Mouse (Mus musculus) neural tube, embryonic 12.5 days (tissue): Measurements from ENCODE around the gene Zbtb24. TPM values are rescaled to one million over a fixed set of nuclear protein-coding genes. Genes with fewer than 3 reads are reported as not detected.
A peak's percentile ranks its signal among the peaks of the same experiment; 100 is the strongest.
"Not testable (repeated sequence)": the region's sequence is repeated elsewhere in the genome, so short reads cannot be mapped to it uniquely, and the experiment has no call there.

Source experiments
- ATAC-seq: fragments of 200-750 bp; cut with Nextera tagmentation; 2 replicates; pipeline ENCODE4 v1.8.0; 2017; ENCODE audit warnings: low read depth, mild to moderate bottlenecking, moderate TSS enrichment, moderate library complexity; ENCODE audit not compliant: low FRiP score
- H3K27ac ChIP-seq: fragments of 300-500 bp; sonication (generic); 2 replicates; pipeline ENCODE4 v1.5.1; 2016
- H3K27me3 ChIP-seq: fragments of 300-500 bp; sonication (generic); replicated peaks from 2 replicates; pipeline ENCODE4 v1.6.1; 2016; ENCODE audit warnings: mild to moderate bottlenecking
- H3K36me3 ChIP-seq: fragments of 300-500 bp; sonication (generic); 2 replicates; pipeline ENCODE4 v1.6.1; 2016; ENCODE audit warnings: mild to moderate bottlenecking
- H3K4me1 ChIP-seq: fragments of 300-500 bp; sonication (generic); 2 replicates; pipeline ENCODE4 v1.6.1; 2016
- H3K4me2 ChIP-seq: fragments of 300-500 bp; sonication (generic); replicated peaks from 2 replicates; pipeline ENCODE4 v1.6.1; 2016; ENCODE audit warnings: mild to moderate bottlenecking
- H3K4me3 ChIP-seq: fragments of 300-500 bp; sonication (generic); 2 replicates; pipeline ENCODE4 v1.5.1; 2016
- H3K9ac ChIP-seq: fragments of 300-500 bp; sonication (generic); 2 replicates; pipeline ENCODE4 v1.6.1; 2016; ENCODE audit warnings: mild to moderate bottlenecking
- H3K9me3 ChIP-seq: fragments of 300-500 bp; sonication (generic); 2 replicates; pipeline ENCODE4 v1.6.1; 2016; ENCODE audit warnings: mild to moderate bottlenecking
- WGBS: fragments of 180-500 bp; shearing (Covaris S2); methylation state at CpG from one replicate; pipeline ENCODE4 v1.1.7; 2016; 5-methylcytosine and 5-hydroxymethylcytosine counted together
- polyA plus RNA-seq: library from polyadenylated mRNA; unstranded; fragments of >200 nt; fragmentation: Nextera tagmentation; extraction: Ambion mirVana; gene quantifications from 2 replicates; pipeline ENCODE4 v1.2.1, GENCODE M21; 2016

Gene Zbtb24
- polyA plus RNA-seq, 1 experiment from 2014 or later: 22.4 TPM

GRCm38 (mm10) chr10:41486506-41487170 lies 36.5 kb downstream of the Zbtb24 start:
- H3K4me3 ChIP-seq: no peak overlapping the region
- H3K9me3 ChIP-seq: no peaks in the 10 kb centered on the region
- no peak for ATAC-seq
- no peak overlapping the region for H3K9ac ChIP-seq
- H3K27ac ChIP-seq: no peak overlapping the region
- no peak overlapping the region for H3K4me2 ChIP-seq
- H3K27me3 ChIP-seq: no peaks in the 10 kb centered on the region
- peaks cover 71% of the 10 kb centered on the region for H3K36me3 ChIP-seq
- peaks cover 26% of the 10 kb centered on the region for H3K4me1 ChIP-seq
- WGBS: 90% methylated on average over 14 of the region's 14 CpGs

DNA sequence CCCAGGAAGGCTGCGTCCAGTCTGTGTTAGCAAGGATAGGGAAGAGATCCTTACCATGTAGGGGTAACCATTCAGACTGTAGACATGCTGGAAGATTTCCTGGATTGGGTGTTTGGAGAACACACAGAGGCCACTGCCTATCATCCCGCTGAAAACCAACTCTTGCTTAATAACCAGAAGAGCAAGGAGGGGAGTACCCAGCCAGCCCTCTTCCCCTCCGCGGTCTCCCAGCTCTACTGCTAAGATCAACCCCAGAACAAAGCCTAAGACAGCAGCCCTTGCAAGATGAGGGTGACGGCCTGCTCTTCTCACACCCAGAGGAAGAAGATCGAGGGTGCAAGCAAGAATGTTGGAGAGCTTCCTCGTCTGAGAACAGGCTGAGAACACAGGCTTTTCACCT lies 38.7 kb downstream of the Zbtb24 start:
- no peak for ATAC-seq
- no peak overlapping the region for H3K27ac ChIP-seq

DNA sequence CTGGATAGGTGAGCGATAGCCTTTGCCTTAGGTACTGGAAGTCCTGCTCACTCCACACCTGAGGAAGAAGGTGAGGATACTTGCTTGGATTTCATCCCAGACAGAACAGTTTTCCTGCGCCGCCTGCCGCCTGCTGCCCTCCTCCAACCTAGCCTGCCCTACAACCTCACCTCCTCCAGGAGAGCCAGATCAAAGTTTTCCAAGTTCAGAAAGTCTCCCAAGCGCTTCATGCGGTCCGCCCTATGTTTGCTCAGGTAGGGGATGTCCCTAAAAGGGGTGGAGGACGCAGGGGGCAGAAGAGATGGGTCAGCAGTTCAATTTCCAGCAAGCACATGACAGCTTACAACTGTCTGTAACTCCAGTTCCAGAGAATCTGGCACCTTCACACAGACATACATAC lies 39.1 kb downstream of the Zbtb24 start:
- H3K4me3 ChIP-seq: peak overlapping the region; percentile 60
- H3K36me3 ChIP-seq: peaks cover 45% of the 10 kb centered on the region
- peak overlapping the region; percentile 58 for H3K9ac ChIP-seq
- 34% methylated on average over 8 of the region's 8 CpGs for WGBS
- H3K4me2 ChIP-seq: peak overlapping the region; percentile 96
- no peaks in the 10 kb centered on the region for H3K27me3 ChIP-seq
- ATAC-seq: no peak
- peaks cover 26% of the 10 kb centered on the region for H3K4me1 ChIP-seq
- H3K27ac ChIP-seq: no peak overlapping the region
- no peaks in the 10 kb centered on the region for H3K9me3 ChIP-seq

More for the DNA sequence above, 38.7 kb downstream of the Zbtb24 start:
- Histone ChIP-seq H3K27me3 (no peaks in the 10 kb centered on the region), H3K9me3 (no peaks in the 10 kb centered on the region), H3K4me3 (peak overlapping the region; percentile 60; the same call in 1 of the 2 replicates), H3K9ac (peak overlapping the region; percentile 58; the same call in 1 of the 2 replicates), H3K4me2 (peak overlapping the region; percentile 96), H3K4me1 (peaks cover 26% of the 10 kb centered on the region), H3K36me3 (peaks cover 49% of the 10 kb centered on the region)
- WGBS: 59% methylated on average over 7 of the region's 7 CpGs

- WGBS: under 1% methylated on average over 50 of the region's 50 CpGs
- H3K27ac ChIP-seq: no peak within 1 kb of the TSS
- H3K4me2 ChIP-seq: peak within 1 kb of the TSS; percentile 96
- H3K36me3 ChIP-seq: peaks cover 39% of the 10 kb centered on the region
- H3K4me3 ChIP-seq: peak within 1 kb of the TSS; percentile 60
- H3K9ac ChIP-seq: peak within 1 kb of the TSS; percentile 58
- H3K9me3 ChIP-seq: no peaks in the 10 kb centered on the region
- peak; percentile 96 for ATAC-seq
- H3K4me1 ChIP-seq: peaks cover 26% of the 10 kb centered on the region
- H3K27me3 ChIP-seq: no peaks in the 10 kb centered on the region
Measured at GRCm38 (mm10) chr10:41489708-41490517, 39.7 kb downstream of the Zbtb24 start, which contains the start of the genes Smpd2 and Ppil6. TSS of gene Smpd2 (minus strand) at chr10:41490369. TSS of gene Ppil6 (plus strand) at chr10:41490439.

- peaks cover 33% of the 10 kb centered on the region for H3K36me3 ChIP-seq
- peak overlapping the region; percentile 96 for H3K4me2 ChIP-seq
- peak; percentile 62; the same call in 1 of the 2 replicates for ATAC-seq
- H3K9ac ChIP-seq: peak overlapping the region; percentile 58
- WGBS: under 1% methylated on average over 29 of the region's 29 CpGs
- peak overlapping the region; percentile 60 for H3K4me3 ChIP-seq
- no peaks in the 10 kb centered on the region for H3K9me3 ChIP-seq
- peaks cover 26% of the 10 kb centered on the region for H3K4me1 ChIP-seq
- no peak overlapping the region for H3K27ac ChIP-seq
- H3K27me3 ChIP-seq: no peaks in the 10 kb centered on the region
Measured at GRCm38 (mm10) chr10:41490518-41490873, 40.3 kb downstream of the Zbtb24 start.

DNA sequence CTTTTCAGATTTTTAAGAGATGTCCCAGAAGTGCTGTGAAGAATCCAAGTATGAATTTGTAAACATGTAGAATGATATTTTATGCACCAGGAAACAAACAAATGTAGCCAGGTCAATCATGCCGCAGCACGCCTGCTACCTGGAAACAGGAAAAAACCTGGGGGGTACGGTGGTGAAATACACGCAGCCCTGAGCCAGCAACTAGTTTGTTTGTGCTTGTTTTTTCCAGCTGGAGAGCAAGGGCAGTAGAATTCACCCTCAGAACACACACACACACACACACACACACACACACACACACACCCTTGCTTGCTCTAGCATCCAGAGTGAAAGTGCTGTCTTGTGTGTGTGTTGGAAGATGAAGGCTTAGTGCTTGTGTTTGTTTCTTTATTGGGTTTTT lies 40.9 kb downstream of the Zbtb24 start:
- Histone ChIP-seq H3K36me3 (peaks cover 27% of the 10 kb centered on the region), H3K4me1 (peaks cover 26% of the 10 kb centered on the region), H3K9me3 (no peaks in the 10 kb centered on the region), H3K4me2 (0 out of 2 replicates have a peak overlapping the region, but pooled peaks have one; percentile 96), H3K9ac (no peak overlapping the region), H3K4me3 (no peak overlapping the region), H3K27me3 (no peaks in the 10 kb centered on the region), H3K27ac (no peak overlapping the region)
- WGBS: 68% methylated on average over 4 of the region's 4 CpGs
- ATAC-seq: no peak

- Histone ChIP-seq H3K36me3 (no peaks in the 10 kb centered on the region), H3K4me2 (no peak overlapping the region), H3K4me3 (no peak overlapping the region), H3K4me1 (no peaks in the 10 kb centered on the region), H3K9ac (no peak overlapping the region), H3K9me3 (no peaks in the 10 kb centered on the region), H3K27ac (no peak overlapping the region), H3K27me3 (no peaks in the 10 kb centered on the region)
- ATAC-seq: no peak
- 73% methylated on average over 4 of the region's 4 CpGs for WGBS
Measured at GRCm38 (mm10) chr10:41500941-41501340, 50.8 kb downstream of the Zbtb24 start.

DNA sequence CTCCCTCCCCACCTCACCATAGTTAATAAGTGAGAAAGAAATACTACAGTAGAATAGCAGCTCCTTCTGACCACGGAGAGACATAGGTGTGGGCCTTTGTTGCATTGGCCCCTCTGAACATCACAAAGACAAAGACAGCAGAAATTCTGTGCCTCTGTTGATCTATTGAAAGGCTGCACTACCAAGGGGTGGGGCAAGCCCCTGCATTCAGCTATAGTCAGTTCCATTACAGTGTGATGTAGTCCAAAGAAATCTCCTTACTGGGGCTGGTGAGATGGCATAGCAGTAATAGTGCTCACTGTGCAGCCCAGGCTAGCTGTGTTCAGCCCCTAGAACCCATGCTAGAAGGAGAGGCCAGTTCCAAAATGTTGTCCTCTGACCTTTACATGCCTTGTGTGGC lies 54.8 kb downstream of the Zbtb24 start:
- Histone ChIP-seq H3K4me2 (no peak overlapping the region), H3K27ac (no peak overlapping the region), H3K4me1 (no peaks in the 10 kb centered on the region), H3K36me3 (no peaks in the 10 kb centered on the region), H3K9ac (no peak overlapping the region), H3K27me3 (no peaks in the 10 kb centered on the region), H3K4me3 (no peak overlapping the region), H3K9me3 (no peaks in the 10 kb centered on the region)
- 88% methylated on average over 1 of the region's 1 CpGs for WGBS
- ATAC-seq: no peak

DNA sequence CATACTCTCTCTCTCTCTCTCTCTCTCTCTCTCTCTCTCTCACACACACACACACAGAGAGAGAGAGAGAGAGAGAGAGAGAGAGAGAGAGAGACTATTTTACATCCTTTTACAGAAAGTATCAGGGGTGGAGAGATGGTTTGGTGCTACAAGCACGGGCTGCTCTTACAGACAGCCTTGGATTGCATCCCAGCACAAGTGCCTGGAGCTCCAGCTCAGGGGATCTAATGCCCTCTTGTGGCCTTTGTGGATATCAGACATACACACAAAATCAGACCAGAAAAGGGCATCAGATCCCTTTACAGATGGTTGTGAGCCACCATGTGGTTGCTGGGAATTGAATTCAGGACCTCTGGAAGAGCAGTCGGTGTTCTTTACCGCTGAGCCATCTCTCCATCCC lies 55.3 kb downstream of the Zbtb24 start:
- 7% methylated on average over 3 of the region's 3 CpGs for WGBS

DNA sequence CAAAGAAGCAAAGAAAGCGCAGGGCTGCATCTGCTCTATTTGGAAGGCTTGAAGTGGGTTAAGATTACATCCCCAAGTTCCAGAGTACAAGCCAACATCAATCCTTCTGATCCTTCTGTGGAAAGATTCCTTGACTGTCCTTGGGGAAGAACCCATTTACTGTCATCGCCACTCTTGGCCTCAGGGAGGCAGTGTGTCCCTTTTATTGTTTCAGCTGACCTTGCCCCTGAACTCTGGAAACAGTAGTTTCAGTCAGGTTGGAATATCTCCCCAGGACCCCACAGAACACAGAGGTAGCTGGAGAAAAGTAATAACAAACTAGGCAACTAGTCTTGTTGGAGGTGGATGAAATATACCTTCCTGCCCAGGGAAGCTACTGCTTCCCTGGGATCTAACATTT lies 59.0 kb downstream of the Zbtb24 start:
- no peak overlapping the region for H3K4me3 ChIP-seq
- no peak overlapping the region for H3K27ac ChIP-seq
- no peaks in the 10 kb centered on the region for H3K4me1 ChIP-seq
- H3K9me3 ChIP-seq: no peaks in the 10 kb centered on the region
- H3K36me3 ChIP-seq: no peaks in the 10 kb centered on the region
- H3K4me2 ChIP-seq: no peak overlapping the region
- no peaks in the 10 kb centered on the region for H3K27me3 ChIP-seq
- H3K9ac ChIP-seq: no peak overlapping the region
- no peak for ATAC-seq
- WGBS: 36% methylated on average over 2 of the region's 2 CpGs

More for the DNA sequence above, 55.3 kb downstream of the Zbtb24 start:
- not testable (repeated sequence) for H3K27me3 ChIP-seq, H3K4me3 ChIP-seq, H3K27ac ChIP-seq, H3K9ac ChIP-seq, H3K9me3 ChIP-seq, H3K36me3 ChIP-seq, H3K4me1 ChIP-seq, H3K4me2 ChIP-seq
- ATAC-seq: peak; percentile 65; the same call in 1 of the 2 replicates

GRCm38 (mm10) chr10:41514301-41514700 lies 64.1 kb downstream of the Zbtb24 start:
- WGBS: 73% methylated on average over 4 of the region's 4 CpGs
- no peak overlapping the region for H3K9ac ChIP-seq
- H3K9me3 ChIP-seq: no peaks in the 10 kb centered on the region
- no peaks in the 10 kb centered on the region for H3K36me3 ChIP-seq
- H3K4me3 ChIP-seq: no peak overlapping the region
- no peak overlapping the region for H3K4me2 ChIP-seq
- H3K27ac ChIP-seq: no peak overlapping the region
- H3K4me1 ChIP-seq: no peaks in the 10 kb centered on the region
- no peaks in the 10 kb centered on the region for H3K27me3 ChIP-seq
- no peak for ATAC-seq

DNA sequence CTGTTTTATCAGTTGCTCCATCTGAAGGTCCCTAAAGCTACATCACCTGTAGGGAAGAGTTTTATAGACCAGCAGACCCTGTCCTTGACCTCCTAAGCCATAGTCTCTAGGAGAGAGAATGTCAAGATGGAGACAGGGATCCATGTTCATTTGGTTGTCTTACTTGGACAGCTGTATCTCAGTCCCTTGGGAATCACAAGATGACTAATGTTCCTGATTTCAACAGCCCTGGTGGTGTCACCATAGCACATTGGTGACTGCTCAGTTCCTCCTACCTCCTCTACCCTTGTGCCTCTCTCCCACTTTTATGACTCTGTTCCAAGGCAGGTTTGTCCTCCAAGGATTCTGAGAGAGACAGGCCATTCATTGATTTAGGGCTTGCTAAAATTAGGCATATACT lies 64.7 kb downstream of the Zbtb24 start:
- no peak overlapping the region for H3K27ac ChIP-seq
- H3K4me3 ChIP-seq: no peak overlapping the region
- ATAC-seq: no peak
- no peaks in the 10 kb centered on the region for H3K36me3 ChIP-seq
- no peak overlapping the region for H3K9ac ChIP-seq
- H3K27me3 ChIP-seq: no peaks in the 10 kb centered on the region
- H3K4me1 ChIP-seq: no peaks in the 10 kb centered on the region
- H3K9me3 ChIP-seq: no peaks in the 10 kb centered on the region
- no peak overlapping the region for H3K4me2 ChIP-seq
